Mouse (Mus musculus) megakaryocyte, embryonic 14.5 days (primary cell): ENCODE results near the gene Kcnj6.

Experiments used
- FLI1 ChIP-seq: IDR thresholded peaks from 2 replicates; pipeline ENCODE4 v1.6.1; 2012; ENCODE audit warnings: low read length, inconsistent platforms, mixed read lengths
- GATA1 ChIP-seq: IDR thresholded peaks from 3 replicates; pipeline ENCODE4 v1.6.1; 2012; ENCODE audit warnings: mixed read lengths, low read length, inconsistent platforms, borderline replicate concordance

DNA sequence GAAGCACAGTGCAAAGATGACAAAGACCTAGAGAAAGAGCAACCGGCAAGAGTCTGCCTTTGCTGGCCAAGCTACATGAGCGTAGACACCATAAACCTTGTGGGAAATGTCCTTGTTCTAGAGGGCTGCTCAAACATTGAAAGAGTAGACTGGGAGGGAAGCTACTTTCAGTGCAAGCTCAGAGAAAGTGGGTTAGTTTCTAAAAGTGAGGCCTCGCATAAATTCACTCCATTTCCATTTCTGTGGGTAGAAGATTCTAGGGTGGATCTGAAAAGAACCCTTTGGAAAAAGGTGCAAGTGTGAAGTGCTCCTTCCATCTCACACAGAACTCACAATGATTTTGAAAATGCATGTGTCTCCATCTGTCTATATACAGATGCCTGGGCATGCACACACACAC is 13.2 kb downstream of the Kcnj6 start:
- TF ChIP-seq GATA1: no peak
- no peak for TF ChIP-seq FLI1
